Mouse (Mus musculus) spleen, embryonic (tissue): ENCODE results near the gene Rtn4rl1.

Experiments used
- CTCF ChIA-PET: fragments of 350-600 bp; sonication (Branson Sonifier 250); formaldehyde crosslinking; loops from one replicate; lab custom pipeline; 2022; lab: Charles Lee

The Rtn4rl1 gene

DNA sequence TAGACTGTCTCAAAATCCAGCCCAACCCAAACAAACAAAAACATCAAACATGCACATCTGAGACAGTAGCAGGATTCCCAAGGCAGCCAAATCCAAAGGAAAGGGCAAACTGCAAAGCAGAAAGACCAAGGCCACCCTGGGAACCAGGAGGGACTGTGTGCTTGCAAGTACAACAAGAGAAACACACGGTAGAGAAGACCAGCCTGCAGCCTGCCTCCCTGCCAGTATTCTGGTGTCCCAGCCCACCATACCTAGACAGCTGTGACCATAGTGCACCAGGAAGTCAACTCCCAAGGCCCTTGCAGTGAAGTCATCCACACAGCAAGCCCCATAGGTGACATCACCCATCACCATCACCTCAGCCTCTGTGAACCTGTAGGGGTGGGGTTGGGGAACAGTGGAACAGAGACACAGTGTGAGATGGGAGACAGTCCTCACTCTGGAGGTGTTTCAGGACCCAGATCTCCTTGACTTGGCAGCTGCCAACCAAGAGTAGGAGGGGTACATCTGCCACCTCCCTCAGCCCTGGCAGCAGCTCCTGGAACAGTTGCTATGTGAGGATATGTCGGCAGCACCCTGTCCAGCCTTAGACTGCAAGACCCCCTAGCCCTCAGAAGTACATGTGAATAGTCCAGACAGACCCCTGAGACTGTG, 9.5 kb upstream of the Rtn4rl1 start:
- CTCF ChIA-PET, result no interaction called here

DNA sequence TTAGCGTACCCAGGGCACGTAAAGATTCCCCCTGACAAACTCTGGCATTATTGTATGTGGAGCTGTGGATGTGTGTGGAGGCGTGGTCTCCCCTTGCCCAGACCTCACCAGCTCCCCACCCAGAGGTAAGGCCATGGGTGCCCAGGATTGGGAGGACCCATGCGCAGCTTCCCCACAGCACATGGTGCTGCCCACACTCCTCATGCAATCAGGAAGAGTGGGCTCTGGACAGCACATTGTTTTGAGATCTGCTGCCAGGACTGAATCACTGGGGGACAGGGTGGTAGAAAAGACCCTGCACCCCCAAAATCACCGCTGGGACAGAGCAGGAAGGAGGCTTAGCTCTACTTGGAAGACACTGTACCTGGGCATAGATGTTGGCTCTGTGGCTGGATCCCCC, 9.0 kb upstream of the Rtn4rl1 start:
- CTCF ChIA-PET, result interaction anchor here (1.3 kb wide), 1 partner anchor 14 kb away, joined by 4 read pairs; no protein-coding TSS in a partner anchor

DNA sequence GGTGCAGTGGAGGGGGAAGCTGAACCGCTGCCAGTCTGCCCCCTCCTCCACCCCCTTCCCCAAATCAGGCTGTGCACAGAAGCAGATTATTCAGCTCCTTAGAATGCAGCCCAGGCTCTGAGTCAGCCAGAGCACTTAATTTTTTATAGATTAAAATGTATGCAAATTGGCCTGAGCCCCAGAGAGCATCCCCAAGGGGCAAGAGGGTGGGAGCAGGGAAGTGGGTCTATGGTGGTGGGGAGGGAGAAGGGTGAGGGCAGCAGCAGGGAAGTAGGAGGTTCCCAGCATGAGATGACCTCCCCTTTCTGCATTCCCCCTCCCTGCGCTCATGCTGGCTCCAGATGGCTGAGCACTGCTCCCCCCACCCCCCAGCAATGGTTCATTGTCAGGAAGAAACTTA, 8.6 kb upstream of the Rtn4rl1 start:
- CTCF ChIA-PET, result interaction anchor here (0.7 to 1.3 kb wide), 2 partner anchors 10 to 15 kb away, joined by 4 to 14 read pairs; no protein-coding TSS in a partner anchor

DNA sequence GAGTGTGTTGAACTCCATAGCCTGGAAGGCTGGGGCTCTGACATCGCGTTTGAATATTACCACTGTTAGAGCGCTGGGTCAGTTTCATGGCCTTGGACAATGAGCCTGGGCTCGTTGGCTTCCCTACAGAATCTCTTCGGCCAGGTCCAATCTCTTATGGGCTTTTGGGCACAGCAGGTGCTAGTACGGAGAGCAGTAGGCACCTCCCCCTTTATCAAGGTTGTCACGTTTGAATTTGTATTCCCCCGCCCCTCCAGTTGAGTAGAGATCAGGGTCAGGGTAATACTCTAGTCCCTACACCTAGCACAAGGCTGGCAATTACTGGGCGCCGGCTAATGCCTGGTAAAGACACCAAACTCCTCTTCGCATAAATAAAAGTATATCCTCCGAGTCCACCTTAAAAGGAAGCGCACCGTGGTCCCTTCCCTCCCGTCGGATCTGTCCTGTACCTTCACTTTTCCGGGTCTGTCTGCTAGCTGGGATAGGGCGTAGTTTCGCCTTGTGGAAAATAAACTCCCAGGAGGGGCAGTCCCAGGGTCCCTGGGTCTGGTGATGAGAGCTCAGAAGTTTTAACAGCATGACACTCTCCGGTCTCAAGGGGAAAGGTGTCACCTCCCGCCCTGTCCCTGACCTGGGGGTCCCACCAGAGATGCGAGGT, 3.7 kb upstream of the Rtn4rl1 start:
- CTCF ChIA-PET, result no interaction called here

DNA sequence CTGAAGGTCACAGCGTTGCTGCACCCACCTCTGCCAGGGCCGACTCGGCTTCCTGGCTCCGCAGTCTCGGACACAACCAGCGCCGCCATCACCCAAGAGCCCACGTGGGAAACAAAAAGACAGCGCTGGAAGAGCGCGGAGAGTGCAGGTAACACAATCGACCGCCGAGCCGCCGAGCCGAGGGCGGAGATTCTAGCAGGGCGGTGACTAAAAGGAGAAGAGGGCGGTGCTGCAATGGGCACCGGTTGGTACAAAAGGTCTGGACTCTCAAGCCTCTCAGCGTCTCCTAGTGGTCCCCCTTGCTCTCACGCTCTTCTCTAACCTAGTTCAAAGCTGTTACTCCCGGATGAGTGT, 3.2 kb upstream of the Rtn4rl1 start:
- CTCF ChIA-PET, result interaction anchor here (0.7 kb wide), 1 partner anchor 10 kb away, joined by 3 read pairs; no protein-coding TSS in a partner anchor

DNA sequence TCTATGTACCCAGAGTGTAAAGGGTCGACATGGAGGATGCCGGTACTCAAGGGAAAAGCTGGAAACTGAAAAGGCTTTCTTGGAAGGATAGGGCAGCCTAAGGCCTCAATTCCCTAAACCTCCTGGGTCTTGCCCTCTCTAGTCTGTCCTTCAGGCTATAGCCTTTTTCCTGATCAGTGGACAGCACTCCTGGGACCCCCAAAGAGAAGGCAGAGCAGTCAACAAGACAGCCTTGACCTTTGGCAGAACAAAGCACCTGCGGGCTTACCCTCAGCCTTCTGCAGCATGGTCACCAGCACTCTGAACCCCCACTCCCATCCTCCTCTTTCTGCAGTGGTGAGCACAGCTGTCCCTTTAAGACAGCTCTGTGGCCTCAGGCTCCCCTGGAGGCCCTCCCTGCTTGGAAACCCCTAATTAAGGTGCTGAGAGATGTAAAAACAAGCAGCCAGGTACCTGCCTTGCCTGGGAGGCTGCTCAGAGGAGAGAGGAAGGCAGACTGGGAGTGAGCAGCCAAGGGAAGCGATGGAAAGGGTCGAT, 2.6 kb upstream of the Rtn4rl1 start, which contains the start of gene Dph1:
Gene Dph1 (minus strand): TSS at position 337 of the 537 bp plus-strand sequence.
- CTCF ChIA-PET, result interaction anchor here (0.5 to 0.8 kb wide), 3 partner anchors 11 to 91 kb away, joined by 3 to 7 read pairs (median 3); no protein-coding TSS in a partner anchor

DNA sequence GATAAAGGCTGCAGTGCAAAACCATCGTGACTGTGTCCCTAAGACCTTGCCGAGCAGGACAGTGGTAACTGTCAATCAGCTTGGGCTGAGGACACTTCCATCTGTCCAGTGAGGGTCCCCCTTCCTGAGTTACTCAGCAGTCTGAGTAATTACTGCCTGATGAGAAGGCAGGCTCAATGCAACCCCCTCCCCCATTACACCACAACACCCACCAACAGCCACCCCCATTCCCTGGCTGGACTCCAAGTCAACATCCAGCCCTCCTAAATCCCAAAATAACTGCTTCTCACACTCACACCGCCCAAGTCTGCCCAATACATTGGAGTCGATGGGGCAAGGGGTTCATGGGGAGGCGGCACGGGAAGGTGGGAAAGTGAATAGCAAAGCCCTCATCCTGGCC, 1.7 kb upstream of the Rtn4rl1 start:
- CTCF ChIA-PET, result interaction anchor here (1.0 kb wide), 1 partner anchor 99 kb away, joined by 3 read pairs; no protein-coding TSS in a partner anchor

DNA sequence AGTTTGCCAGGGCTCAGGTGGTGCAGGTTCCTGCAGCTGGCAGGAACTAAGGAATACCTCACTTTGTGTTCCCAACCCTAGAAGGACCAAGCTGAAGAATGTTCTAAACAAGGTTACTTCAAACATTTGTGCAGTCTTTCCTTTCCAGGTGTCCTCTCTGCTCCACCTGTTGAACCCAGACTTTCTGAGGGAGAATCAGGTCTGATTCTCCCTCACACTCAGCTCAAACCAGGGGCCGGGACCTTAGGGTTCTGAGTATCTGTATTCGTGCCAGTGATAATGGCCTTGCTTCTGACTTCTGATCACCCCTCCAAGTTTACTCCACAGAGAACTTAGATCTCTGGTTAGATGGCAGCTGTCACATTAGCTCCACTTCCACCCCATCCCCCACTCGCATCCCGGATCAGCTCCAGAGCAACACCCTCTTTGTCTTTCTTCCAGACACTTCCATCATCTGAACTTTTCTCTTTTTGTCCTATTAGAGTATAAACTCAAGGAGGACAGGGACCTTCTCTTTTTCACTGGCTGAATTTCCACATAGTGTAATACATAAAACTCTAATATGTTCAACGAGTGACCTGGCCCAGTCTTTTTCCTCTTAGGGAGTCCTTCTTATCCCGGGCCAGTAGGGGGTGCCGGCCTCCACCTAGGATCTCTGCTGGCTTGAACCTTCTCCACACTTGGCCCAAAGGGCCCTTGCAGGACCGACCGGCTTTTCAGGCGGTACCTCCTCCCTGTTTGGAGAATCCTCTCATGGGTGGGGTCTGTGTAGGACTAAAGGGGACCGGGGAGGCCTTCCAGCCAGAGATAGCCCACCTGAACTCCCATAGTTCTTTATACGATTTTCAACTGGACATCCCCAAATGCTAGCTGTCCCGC, 1.0 kb upstream of the Rtn4rl1 start:
- CTCF ChIA-PET, result interaction anchor here (1.0 kb wide), 1 partner anchor 98 kb away, joined by 3 read pairs; no protein-coding TSS in a partner anchor

DNA sequence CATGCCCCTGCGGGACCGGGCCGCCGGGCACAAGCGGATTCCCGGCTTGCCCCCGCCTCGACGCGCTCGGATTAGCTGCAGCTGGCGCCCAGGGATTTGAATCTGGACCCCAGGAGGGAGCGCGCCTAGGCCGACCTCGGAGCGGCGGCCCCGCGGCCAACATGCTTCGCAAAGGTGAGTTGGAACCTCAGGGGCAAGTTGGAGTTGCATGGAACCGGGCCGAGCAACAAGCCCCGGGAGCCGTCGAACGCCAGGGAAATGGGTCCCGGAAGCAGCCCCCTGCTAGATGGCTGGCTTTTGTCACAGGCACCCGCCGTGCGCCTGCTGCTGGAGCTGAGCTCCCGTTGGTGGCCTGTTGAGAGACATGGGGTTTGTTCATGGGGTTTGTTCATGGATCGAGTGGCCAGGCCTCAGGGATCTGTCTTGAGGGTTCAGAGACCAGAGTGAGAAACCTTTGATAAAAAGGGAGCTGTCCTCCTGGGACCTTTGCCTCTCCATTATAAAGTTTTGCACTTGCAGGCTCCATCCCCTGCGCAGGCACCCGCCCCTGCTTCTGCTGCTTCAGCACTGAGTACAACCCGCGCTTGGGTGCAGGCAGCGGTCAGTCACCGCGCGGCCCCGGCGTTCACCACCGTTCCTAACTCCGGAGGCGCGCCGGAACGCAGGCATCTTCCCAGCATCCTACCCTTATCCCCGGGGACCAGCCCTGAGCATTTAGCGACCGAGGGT, 702 bp downstream of the Rtn4rl1 start:
- CTCF ChIA-PET, result interaction anchor here (0.5 to 0.6 kb wide), 3 partner anchors 9 to 242 kb away, joined by 4 to 14 read pairs (median 5); no protein-coding TSS in a partner anchor

DNA sequence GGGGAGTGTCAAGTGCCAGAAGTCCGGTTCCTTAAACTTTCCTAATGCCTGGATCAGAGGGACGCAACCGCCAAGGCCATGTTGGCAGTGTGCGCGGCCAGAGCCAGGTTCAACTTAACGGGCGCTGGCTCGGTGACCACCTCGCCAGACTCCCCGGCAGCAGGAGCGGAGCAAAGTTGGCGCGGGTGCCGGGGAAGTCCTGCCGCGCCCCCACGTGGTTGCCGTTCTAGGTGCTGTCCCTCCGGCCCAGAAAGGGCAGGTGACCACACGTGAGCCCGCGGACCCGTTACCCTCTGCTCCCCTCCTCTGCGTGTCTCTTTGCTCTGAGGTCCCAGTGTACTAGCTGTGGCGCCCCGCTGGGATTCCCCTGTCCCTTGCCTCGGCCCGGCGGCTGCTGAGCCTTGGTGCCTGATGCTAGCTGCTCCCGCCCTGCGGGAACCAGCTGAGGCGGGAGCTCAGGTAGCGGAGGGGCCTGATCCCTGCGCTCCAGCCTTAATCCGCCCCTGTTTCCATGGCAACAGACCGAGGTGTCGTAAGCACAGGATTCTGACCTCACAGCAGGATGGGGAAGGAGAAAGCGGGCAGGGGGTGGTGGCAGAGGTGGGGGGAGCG, 1.4 kb downstream of the Rtn4rl1 start:
- CTCF ChIA-PET, result interaction anchor here (0.6 kb wide), 3 partner anchors 10 to 558 kb away, joined by 5 to 18 read pairs (median 14); no protein-coding TSS in a partner anchor

DNA sequence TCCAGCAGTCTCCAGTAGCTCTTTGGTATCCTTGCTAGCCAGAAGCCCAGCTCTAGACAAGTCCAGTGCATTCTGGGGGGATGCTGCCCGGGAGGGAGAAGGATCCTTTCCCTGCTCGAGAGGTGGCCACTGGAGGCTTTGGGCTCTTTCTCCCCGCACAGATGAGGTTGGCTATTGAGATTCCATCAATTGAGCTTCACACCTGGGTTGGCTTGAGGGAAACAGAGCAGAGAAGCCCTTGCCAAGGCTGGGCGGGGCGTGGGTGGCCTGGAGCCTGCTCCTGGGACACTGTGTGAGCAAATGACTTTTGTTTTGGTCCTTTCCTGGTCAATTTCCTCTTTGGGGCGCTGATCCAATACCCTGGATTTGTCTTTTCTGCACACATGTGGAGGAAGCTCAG, 2.5 kb downstream of the Rtn4rl1 start:
- CTCF ChIA-PET, result interaction anchor here (0.7 to 1.5 kb wide), 2 partner anchors 16 to 20 kb away, joined by 3 to 6 read pairs; no protein-coding TSS in a partner anchor

DNA sequence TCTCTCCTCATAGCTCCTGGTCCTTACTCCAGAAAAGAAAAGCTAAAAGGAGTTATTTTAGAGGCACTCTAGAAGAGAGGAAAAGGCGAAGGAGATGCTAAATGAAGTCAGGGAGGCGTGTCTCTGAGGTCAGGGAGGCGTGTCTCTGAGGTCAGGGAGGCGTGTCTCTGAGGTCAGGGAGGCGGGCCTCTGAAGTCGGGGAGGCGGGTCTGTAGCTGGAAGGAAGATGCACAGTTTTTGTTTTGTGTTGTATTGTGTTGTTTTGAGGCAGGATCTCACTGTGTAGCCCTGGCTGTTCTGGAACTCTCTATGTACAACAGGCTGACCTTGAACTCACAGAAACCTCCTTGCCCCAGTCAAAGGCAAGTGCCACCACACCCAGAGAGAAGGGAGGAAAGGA, 4.4 kb downstream of the Rtn4rl1 start:
- CTCF ChIA-PET, result no interaction called here

DNA sequence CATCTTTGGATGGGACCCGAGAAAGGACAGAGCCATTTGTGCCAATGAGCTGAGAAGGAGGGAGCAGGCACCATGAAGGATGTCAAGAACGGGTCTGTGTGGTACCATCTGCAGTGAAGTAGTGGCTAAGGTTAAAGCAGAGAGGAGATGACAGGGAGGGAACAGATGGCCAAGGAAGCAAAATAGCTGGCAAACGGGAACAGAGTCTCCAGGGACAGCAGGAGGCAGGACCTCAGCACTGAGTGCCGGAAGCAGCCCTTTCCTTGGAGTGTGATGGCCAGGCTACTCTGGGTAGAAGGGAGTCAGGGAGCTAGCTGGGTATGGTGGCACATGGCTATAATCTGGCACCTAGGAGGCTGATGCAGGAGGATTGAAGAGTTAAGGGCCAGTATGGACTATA, 5.2 kb downstream of the Rtn4rl1 start:
- CTCF ChIA-PET, result no interaction called here

DNA sequence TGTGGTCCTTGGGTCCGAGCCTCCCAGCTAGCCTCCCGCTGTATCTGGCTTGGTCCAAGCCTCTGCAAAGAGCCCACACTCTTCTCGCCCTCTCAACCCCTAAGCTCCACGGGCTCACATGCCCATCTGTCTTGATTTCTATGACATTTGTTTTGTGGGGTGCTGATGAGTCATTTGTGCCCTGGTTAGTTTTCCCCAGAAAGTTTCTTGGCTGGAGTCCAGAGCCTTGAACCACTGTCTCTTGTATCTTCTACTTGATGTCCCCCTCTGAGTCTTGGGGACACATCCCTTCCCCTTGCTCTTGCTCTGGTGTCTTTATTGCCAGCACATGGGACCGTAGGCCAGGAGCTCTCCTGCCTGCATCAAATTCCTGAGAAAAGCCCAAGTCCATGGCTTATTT, 6.4 kb downstream of the Rtn4rl1 start:
- CTCF ChIA-PET, result no interaction called here

DNA sequence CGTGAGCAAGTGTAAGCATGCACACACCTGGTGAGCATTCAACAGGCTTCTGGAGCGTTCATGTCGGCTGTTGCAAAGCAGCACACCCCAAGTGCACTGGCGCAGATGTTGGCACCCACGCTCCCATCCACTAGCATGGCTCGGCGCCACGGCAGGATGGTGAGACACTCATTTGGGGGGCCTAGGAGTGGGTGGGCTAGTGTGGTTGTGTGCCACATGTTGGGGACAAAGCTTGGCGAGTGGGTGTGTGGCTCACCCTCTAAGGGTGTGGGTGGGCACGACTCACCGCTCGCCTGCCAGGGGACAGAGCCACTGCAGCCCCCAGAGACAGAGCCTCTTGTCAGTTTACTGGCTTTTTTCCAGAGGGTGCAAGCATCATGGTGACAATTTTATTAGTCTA, 7.4 kb downstream of the Rtn4rl1 start:
- CTCF ChIA-PET, result no interaction called here

DNA sequence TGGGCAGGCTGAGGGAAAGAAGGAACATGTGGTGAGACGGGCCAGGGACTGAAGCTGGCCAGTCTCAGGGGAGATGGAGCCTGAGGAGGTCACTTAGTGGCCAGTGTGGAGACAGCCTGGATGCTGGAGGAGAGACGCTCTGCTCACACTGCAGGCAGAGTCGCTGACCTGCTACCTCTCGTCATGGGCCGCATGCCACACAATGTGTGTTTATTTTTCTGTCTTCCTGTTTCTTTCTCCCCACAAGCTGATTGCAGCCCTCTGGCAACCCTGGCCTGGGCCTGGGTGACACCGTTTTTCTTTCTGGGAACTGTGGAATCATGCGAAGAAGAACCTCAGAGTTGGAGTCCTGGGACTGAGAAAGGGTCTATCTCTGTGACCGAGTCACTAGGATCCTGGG, 8.1 kb downstream of the Rtn4rl1 start:
- CTCF ChIA-PET, result no interaction called here

DNA sequence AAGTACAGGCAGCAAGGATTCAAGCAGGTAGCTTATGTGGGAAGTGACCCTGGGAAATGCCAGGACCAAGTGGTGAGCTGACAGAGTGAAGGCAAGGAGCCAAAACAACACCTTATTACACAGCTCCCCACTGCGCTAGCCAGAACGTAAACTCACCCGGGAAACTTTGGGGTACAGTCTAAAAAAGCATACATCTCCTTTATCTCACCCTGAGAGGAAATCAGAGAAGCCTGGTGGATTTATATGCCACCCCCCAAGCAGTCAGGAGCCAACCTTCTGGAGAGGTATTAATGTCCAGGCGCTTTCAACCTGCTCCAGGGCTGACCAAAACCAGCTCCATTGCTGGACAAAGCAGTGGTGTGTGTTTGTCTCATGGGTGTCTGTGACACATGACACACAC, 10.3 kb downstream of the Rtn4rl1 start:
- CTCF ChIA-PET, result no interaction called here

DNA sequence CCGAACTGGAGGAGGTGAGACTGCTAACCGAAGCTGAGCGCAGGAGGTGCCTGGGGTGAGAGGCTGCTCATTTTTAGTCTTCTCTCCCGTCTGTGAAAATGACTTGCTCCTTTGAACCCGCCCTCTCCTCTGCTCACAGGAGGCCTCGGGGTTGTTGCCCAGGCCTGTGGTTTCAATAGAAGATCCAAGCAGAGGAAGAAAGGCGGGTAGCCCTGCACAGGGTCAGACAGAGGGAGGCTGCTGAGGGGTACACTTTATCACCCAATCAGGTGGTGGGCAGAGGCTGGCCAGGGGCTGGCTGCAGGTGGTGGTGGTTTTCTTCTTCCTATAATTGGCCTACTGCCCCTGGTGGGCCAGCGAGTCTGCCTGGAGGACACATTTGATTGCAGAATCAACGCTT, 10.9 kb downstream of the Rtn4rl1 start:
- CTCF ChIA-PET, result no interaction called here

DNA sequence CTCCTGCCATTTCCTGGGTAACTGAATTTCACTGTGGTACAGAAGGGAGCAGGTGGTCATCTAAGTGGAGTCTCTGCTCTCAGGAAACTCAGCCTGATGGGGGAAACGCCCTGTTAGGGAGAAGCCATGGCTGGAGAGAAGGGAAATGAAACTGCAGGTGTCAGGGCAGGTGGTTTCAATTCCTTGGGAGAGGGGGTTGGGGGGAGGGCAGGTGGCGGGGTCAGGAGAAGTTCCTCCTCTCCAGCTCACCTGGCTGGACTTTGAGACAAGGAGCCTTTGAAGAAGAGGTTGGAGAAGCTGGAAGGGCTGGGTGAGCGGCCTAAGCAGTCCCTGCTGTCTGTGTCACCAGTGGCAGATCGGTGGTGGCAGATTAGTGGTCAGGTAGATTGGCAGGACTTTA, 12.8 kb downstream of the Rtn4rl1 start:
- CTCF ChIA-PET, result interaction anchor here (0.6 kb wide), 1 partner anchor 83 kb away, joined by 5 read pairs; no protein-coding TSS in a partner anchor

DNA sequence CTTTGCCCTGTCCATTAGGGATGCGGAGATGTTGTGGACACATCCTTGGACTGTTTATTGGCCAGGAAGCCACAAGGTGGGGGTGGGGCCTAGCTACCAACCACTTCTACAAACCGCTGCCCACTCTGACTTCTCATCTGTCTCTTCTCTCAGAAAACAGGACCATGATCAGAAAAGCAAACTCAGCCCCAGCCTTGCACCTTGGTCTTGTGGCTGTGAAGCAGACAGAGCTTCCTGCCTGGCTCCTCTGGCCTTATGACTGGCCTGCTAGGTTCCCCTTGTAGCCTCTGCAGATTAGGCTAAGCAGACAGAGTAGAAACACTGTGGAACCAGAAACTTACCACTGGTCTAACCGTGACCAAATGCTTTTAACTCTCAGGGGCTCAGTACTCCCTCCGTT, 15.8 kb downstream of the Rtn4rl1 start:
- CTCF ChIA-PET, result interaction anchor here (0.6 kb wide), 1 partner anchor 38 kb away, joined by 6 read pairs; no protein-coding TSS in a partner anchor
